Mouse (Mus musculus): ENCODE data around the gene Shc3. TPM values are rescaled to one million over a fixed set of nuclear protein-coding genes. Genes with fewer than 3 reads are reported as not detected.

The Shc3 gene
- polyA plus RNA-seq, 1 experiment: 0.25 TPM

DNA sequence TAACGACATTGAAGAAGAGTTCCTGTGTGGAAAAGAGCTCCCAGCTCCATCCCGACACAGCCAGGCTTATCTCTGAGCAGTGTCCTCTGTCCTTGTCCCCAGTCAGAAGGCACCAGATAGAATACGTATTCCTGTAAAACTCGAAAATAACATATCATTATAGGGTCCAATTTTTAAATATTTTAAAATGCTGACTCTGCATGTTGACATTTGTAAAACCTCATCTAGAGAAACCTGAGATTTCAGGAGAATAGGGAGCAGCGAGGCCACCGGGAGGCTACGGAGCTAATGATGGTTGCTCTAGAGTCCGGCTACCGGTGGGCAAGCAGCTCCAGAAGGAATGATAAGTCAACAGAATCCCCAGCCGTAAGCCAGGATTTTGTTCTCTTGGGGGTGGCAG, 92.2 kb downstream of the Shc3 start:
- H3K27ac ChIP-seq (ENCODE audit: insufficient read depth, low read length): no peak overlapping the region
- H3K9me3 ChIP-seq (replicated peaks; ENCODE audit: control insufficient read depth, insufficient read depth, low read length, poor library complexity, severe bottlenecking): no peaks in the 10 kb centered on the region
- TF ChIP-seq EP300 (IDR thresholded peaks at IDR 0.05; ENCODE audit: insufficient read depth, low read depth, low read length) (no peak), CTCF (IDR thresholded peaks at IDR 0.05; ENCODE audit: low read depth, low read length) (no peak)

DNA sequence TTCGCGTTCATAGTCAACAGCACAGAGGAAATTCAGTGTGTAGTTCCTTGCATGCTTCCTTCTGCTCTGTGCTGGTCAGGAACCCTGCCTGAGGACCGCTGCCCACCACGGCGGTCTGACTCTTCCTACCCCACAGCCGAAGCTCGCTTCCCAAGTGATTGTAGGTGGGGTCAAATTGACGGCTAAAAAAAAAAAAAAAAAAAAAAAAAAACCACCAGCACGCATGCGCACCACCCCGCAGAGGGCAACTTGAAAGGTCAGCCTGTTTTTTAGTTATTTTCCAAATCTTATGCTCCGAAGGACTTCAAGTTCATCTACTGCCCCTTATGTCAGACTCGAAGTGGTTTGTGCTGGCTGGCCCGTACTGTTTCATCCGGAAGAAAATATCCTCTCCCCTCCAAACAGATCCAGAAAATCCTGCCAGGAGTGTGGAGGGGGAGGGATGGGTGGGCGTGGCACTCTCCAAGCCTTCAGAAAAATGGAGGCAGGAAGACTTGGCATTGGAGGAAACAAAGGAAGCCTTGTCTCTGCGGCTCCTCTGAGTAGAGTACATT, 100.4 kb downstream of the Shc3 start:
- Histone ChIP-seq H3K27ac (ENCODE audit: insufficient read depth, low read length) (no peak overlapping the region), H3K9ac (ENCODE audit: low read depth, poor library complexity, severe bottlenecking) (no peak overlapping the region), H3K9me3 (replicated peaks; ENCODE audit: control insufficient read depth, insufficient read depth, low read length, poor library complexity, severe bottlenecking) (no peaks in the 10 kb centered on the region), H3K27me3 (ENCODE audit: control insufficient read depth, insufficient read depth, low read length, poor library complexity, severe bottlenecking) (no peaks in the 10 kb centered on the region), H3K4me3 (ENCODE audit: low read depth, low read length) (no peak overlapping the region), H3K4me1 (ENCODE audit: control insufficient read depth, insufficient read depth, low read length) (no peaks in the 10 kb centered on the region), H3K36me3 (ENCODE audit: control insufficient read depth, insufficient read depth, low read length, poor library complexity, severe bottlenecking) (no peaks in the 10 kb centered on the region)
- TF ChIP-seq POLR2A (IDR thresholded peaks at IDR 0.05; ENCODE audit: insufficient read depth, low read length) (no peak), EP300 (IDR thresholded peaks at IDR 0.05; ENCODE audit: insufficient read depth, low read depth, low read length) (no peak), CTCF (IDR thresholded peaks at IDR 0.05; ENCODE audit: low read depth, low read length) (no peak)

More for the DNA sequence above, 92.2 kb downstream of the Shc3 start:
- Histone ChIP-seq H3K4me3 (ENCODE audit: low read depth, low read length) (no peak overlapping the region), H3K4me1 (ENCODE audit: control insufficient read depth, insufficient read depth, low read length) (no peaks in the 10 kb centered on the region), H3K27me3 (ENCODE audit: control insufficient read depth, insufficient read depth, low read length, poor library complexity, severe bottlenecking) (no peaks in the 10 kb centered on the region), H3K36me3 (ENCODE audit: control insufficient read depth, insufficient read depth, low read length, poor library complexity, severe bottlenecking) (no peaks in the 10 kb centered on the region), H3K9ac (ENCODE audit: low read depth, poor library complexity, severe bottlenecking) (no peak overlapping the region)

DNA sequence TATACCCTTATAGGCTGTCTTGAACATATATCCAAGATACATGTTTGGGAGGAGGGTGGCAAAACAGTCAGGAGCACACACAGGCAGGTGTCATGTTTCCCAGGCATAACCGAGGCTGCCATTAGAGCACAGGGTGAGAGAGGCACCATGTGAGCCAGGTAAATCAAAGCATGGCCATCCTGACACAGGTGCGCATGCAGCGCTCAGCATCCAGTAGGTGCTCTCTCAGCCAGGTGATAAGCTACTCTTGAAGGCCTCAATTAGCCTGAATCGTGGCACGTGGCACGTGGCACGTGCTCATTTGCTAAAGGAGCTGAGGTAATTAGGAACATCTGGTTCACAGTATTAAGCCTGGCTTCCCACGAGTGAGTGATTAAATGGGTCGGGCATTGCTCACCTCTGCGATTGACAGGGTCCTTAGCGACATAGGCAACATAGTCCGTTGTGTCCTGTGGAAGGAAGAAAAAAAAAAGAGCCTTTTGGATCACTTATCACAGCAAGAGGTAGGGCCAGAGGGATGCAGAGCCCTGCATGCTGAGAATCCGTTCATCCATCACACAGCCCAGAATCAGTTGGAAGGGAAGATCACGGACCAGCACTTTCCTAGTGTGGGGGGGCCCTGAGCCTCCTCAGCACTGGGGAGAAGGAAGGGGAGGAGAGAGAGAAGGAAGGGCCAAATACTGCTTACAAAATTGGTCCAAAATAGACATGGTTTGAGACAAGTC, 102.9 kb downstream of the Shc3 start:
- no peaks in the 10 kb centered on the region for H3K27me3 ChIP-seq (ENCODE audit: control insufficient read depth, insufficient read depth, low read length, poor library complexity, severe bottlenecking)
- no peak overlapping the region for H3K27ac ChIP-seq (ENCODE audit: insufficient read depth, low read length)
- no peaks in the 10 kb centered on the region for H3K36me3 ChIP-seq (ENCODE audit: control insufficient read depth, insufficient read depth, low read length, poor library complexity, severe bottlenecking)
- H3K9ac ChIP-seq (ENCODE audit: low read depth, poor library complexity, severe bottlenecking): no peak overlapping the region
- H3K4me3 ChIP-seq (ENCODE audit: low read depth, low read length): no peak overlapping the region
- H3K4me1 ChIP-seq (ENCODE audit: control insufficient read depth, insufficient read depth, low read length): no peaks in the 10 kb centered on the region
- H3K9me3 ChIP-seq (replicated peaks; ENCODE audit: control insufficient read depth, insufficient read depth, low read length, poor library complexity, severe bottlenecking): no peaks in the 10 kb centered on the region
- TF ChIP-seq EP300 (IDR thresholded peaks at IDR 0.05; ENCODE audit: insufficient read depth, low read depth, low read length) (no peak), POLR2A (IDR thresholded peaks at IDR 0.05; ENCODE audit: insufficient read depth, low read length) (no peak), CTCF (IDR thresholded peaks at IDR 0.05; ENCODE audit: low read depth, low read length) (no peak)

DNA sequence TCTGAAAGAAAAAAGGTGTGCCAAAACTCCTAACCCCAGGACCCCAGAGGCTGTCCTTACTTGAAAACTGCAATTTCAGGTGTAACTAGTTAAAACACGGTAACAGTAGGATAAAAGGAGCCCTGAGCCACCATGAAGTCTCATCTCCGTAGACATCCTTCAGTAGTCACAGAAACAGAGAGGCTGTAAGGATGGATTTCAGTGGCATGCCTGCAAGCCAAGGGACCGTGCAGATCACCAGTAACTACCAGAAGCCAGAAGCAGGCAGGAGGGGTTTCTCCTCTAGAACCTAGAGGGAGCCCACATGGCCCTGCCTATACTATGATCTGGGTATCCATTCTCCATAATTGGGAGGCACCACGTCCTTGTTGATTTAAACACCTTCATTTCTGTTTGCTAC, 104.9 kb downstream of the Shc3 start:
- Histone ChIP-seq H3K36me3 (ENCODE audit: control insufficient read depth, insufficient read depth, low read length, poor library complexity, severe bottlenecking) (no peaks in the 10 kb centered on the region), H3K4me3 (ENCODE audit: low read depth, low read length) (no peak overlapping the region), H3K27me3 (ENCODE audit: control insufficient read depth, insufficient read depth, low read length, poor library complexity, severe bottlenecking) (no peaks in the 10 kb centered on the region), H3K4me1 (ENCODE audit: control insufficient read depth, insufficient read depth, low read length) (no peaks in the 10 kb centered on the region), H3K27ac (ENCODE audit: insufficient read depth, low read length) (no peak overlapping the region), H3K9ac (ENCODE audit: low read depth, poor library complexity, severe bottlenecking) (no peak overlapping the region), H3K9me3 (replicated peaks; ENCODE audit: control insufficient read depth, insufficient read depth, low read length, poor library complexity, severe bottlenecking) (no peaks in the 10 kb centered on the region)
- no peak for TF ChIP-seq POLR2A (IDR thresholded peaks at IDR 0.05; ENCODE audit: insufficient read depth, low read length)
- no peak for TF ChIP-seq EP300 (IDR thresholded peaks at IDR 0.05; ENCODE audit: insufficient read depth, low read depth, low read length)
- TF ChIP-seq CTCF (IDR thresholded peaks at IDR 0.05; ENCODE audit: low read depth, low read length): no peak

DNA sequence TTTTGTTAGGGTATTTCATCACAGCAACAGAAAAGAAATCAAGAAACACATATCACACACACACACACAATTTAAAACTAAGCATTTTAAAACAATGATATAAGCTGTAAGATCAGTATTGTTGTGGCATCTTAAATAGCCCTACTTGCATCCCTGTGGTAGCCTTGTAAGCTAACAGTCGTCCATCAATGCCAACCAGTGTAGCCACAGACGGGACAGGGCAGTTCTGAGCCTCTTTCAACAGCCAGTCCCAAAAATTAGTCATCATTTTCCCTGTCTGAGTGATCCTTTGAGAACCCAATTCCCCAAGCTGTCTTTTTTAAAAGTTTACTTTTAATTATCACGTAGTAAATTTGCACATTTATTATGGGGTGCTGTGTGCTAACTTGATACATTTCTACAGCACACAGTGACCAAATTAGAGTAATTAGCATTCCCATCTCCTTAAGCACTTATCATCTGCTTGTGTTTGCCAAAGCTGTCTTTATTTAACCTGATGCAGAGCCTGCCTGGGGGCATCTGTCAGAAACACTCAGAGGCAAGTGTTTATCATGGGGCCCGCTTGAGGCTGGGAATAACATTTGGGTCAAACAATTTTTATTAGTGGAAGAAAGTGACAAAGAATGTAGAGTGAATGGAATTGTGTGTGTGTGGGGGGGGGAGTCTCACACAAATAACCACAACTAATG, 112.9 kb downstream of the Shc3 start:
- H3K4me1 ChIP-seq (ENCODE audit: control insufficient read depth, insufficient read depth, low read length): no peaks in the 10 kb centered on the region
- no peaks in the 10 kb centered on the region for H3K9me3 ChIP-seq (replicated peaks; ENCODE audit: control insufficient read depth, insufficient read depth, low read length, poor library complexity, severe bottlenecking)
- H3K4me3 ChIP-seq (ENCODE audit: low read depth, low read length): no peak overlapping the region
- no peak overlapping the region for H3K9ac ChIP-seq (ENCODE audit: low read depth, poor library complexity, severe bottlenecking)
- no peak overlapping the region for H3K27ac ChIP-seq (ENCODE audit: insufficient read depth, low read length)
- no peak for TF ChIP-seq EP300 (IDR thresholded peaks at IDR 0.05; ENCODE audit: insufficient read depth, low read depth, low read length)
- no peak for TF ChIP-seq CTCF (IDR thresholded peaks at IDR 0.05; ENCODE audit: low read depth, low read length)
- TF ChIP-seq POLR2A (IDR thresholded peaks at IDR 0.05; ENCODE audit: insufficient read depth, low read length): no peak
- no peaks in the 10 kb centered on the region for H3K27me3 ChIP-seq (ENCODE audit: control insufficient read depth, insufficient read depth, low read length, poor library complexity, severe bottlenecking)
- no peaks in the 10 kb centered on the region for H3K36me3 ChIP-seq (ENCODE audit: control insufficient read depth, insufficient read depth, low read length, poor library complexity, severe bottlenecking)

DNA sequence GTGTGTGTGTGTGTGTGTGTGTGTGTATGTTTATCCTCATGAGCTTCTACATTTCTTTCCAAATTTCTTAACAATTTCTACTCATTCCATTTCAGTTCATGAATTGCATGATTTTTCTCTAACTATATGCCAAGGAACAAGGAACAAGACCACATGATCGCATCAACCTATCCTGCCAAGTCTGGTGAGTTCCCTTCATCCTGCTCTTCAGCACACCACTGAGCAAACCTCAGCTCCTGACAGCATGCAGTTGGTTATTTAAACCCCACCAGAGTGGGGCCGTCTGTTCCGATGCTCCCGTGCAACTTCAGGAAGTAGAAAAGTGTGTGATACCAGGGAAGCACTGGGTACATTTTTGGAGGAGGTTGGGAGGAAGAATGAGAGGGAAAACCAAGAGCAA, 122.7 kb downstream of the Shc3 start:
- H3K36me3 ChIP-seq (ENCODE audit: control insufficient read depth, insufficient read depth, low read length, poor library complexity, severe bottlenecking): no peaks in the 10 kb centered on the region
- H3K9me3 ChIP-seq (replicated peaks; ENCODE audit: control insufficient read depth, insufficient read depth, low read length, poor library complexity, severe bottlenecking): no peaks in the 10 kb centered on the region
- no peak overlapping the region for H3K27ac ChIP-seq (ENCODE audit: insufficient read depth, low read length)
- H3K27me3 ChIP-seq (ENCODE audit: control insufficient read depth, insufficient read depth, low read length, poor library complexity, severe bottlenecking): peaks cover 1% of the 10 kb centered on the region
- no peak overlapping the region for H3K4me3 ChIP-seq (ENCODE audit: low read depth, low read length)
- H3K4me1 ChIP-seq (ENCODE audit: control insufficient read depth, insufficient read depth, low read length): no peaks in the 10 kb centered on the region
- H3K9ac ChIP-seq (ENCODE audit: low read depth, poor library complexity, severe bottlenecking): no peak overlapping the region
- TF ChIP-seq POLR2A (IDR thresholded peaks at IDR 0.05; ENCODE audit: insufficient read depth, low read length): no peak
- no peak for TF ChIP-seq CTCF (IDR thresholded peaks at IDR 0.05; ENCODE audit: low read depth, low read length)
- no peak for TF ChIP-seq EP300 (IDR thresholded peaks at IDR 0.05; ENCODE audit: insufficient read depth, low read depth, low read length)

Data from ES-Bruce4 (cell line).